In the genomic region with DNA sequence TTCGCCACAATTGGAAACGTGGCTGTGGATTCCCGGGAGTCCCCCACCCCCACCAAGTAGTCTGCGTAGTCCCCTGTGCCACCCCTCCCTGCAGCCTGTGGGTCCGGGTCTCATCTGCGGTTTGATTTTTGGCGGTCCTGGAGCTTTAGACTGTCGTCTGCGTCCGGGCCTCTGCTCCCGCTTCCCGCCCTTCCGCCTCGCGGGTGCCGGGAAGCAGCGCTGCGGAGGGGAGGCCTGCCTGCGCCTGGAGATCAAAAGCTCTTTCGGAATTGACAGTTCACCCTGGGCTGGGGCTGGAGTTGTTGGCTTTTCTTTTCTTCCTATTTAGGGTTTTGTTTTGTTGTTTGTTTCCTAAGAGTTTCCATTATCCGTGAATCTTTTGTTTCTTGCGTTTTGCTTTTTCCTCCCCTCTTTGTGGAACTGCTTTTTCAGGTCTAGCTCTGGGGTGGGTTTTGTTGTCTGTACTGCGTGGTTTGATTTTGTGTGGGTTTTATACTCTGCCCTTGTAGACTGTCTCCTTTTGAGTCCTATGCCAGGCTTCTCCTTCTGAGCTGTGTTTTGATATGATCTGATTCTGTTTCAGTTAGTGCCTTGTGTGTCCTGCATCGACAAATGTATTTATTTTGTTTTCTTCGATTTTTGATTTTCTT, we compare ENCODE assay signal across 8 mouse cellular contexts. TPM values are rescaled to one million over a fixed set of nuclear protein-coding genes. Genes with fewer than 3 reads are reported as not detected.
DNase-seq lines count a peak whose midpoint lies in the region; ATAC-seq and TF ChIP-seq lines count a peak whose summit lies in the region.

No protein-coding gene starts in this region.

- no peak for TF ChIP-seq POLR2A in spleen, adult 2 months (IDR thresholded peaks at IDR 0.05; ENCODE audit: low read depth, low read length)

- H3K27me3 ChIP-seq in spleen, adult 2 months (ENCODE audit: control insufficient read depth, insufficient read depth, low read length) = no peaks in the 10 kb centered on the region
- peaks cover 94% of the 10 kb centered on the region for H3K27me3 ChIP-seq in limb, embryonic 13.5 days
- peaks cover 36% of the 10 kb centered on the region for H3K27me3 ChIP-seq in stomach, postnatal 0 days (ENCODE audit: control insufficient read depth, insufficient read depth, low read length)

- ATAC-seq in limb, embryonic 13.5 days (ENCODE audit: low FRiP score, low read depth) = no peak
- no peak for ATAC-seq in stomach, postnatal 0 days (ENCODE audit: low FRiP score, low TSS enrichment)

- 2% methylated on average over 25 of the region's 25 CpGs for WGBS in spleen, adult 2 months
- WGBS in limb, embryonic 13.5 days = 1% methylated on average over 25 of the region's 25 CpGs
- WGBS in stomach, postnatal 0 days = under 1% methylated on average over 25 of the region's 25 CpGs

- TF ChIP-seq EP300 in stomach, postnatal 0 days (optimal IDR thresholded peaks at IDR 0.05) = no peak

- H3K9ac ChIP-seq in limb, embryonic 13.5 days = no peak overlapping the region
- H3K9ac ChIP-seq in stomach, postnatal 0 days (ENCODE audit: low read length) = no peak overlapping the region

- peak overlapping the region; percentile 36; the same call in 1 of the 2 replicates for H3K4me2 ChIP-seq in limb, embryonic 13.5 days (replicated peaks)
- no peak overlapping the region for H3K4me2 ChIP-seq in stomach, postnatal 0 days (replicated peaks; ENCODE audit: low read depth)

- H3K36me3 ChIP-seq in spleen, adult 2 months (ENCODE audit: control insufficient read depth, insufficient read depth, low read length) = 0 out of 2 replicates have a peak, but pooled peaks cover 1% of the 10 kb centered on the region
- no peaks in the 10 kb centered on the region for H3K36me3 ChIP-seq in limb, embryonic 13.5 days
- H3K36me3 ChIP-seq in stomach, postnatal 0 days (ENCODE audit: control insufficient read depth, insufficient read depth, low read length) = no peaks in the 10 kb centered on the region

- H3K4me1 ChIP-seq in spleen, adult 2 months (ENCODE audit: control insufficient read depth, insufficient read depth, insufficient read length) = peaks cover 8% of the 10 kb centered on the region; the same call in 1 of the 2 replicates
- H3K4me1 ChIP-seq in limb, embryonic 13.5 days = peaks cover 20% of the 10 kb centered on the region
- no peaks in the 10 kb centered on the region for H3K4me1 ChIP-seq in stomach, postnatal 0 days (replicated peaks; ENCODE audit: control insufficient read depth, insufficient read depth)

- peak overlapping the region; percentile 60 for H3K4me3 ChIP-seq in spleen, adult 2 months (ENCODE audit: extremely low read depth, insufficient read depth, insufficient read length)
- no peak overlapping the region; the same call in 1 of the 2 replicates for H3K4me3 ChIP-seq in limb, embryonic 13.5 days
- H3K4me3 ChIP-seq in stomach, postnatal 0 days (ENCODE audit: low read depth, low read length) = peak overlapping the region; percentile 15

- no peak for TF ChIP-seq CTCF in spleen, adult 2 months (IDR thresholded peaks at IDR 0.05; ENCODE audit: extremely low read depth, insufficient read depth, insufficient read length, insufficient replicate concordance)
- no peak for TF ChIP-seq CTCF in stomach, postnatal 0 days (IDR thresholded peaks at IDR 0.05; ENCODE audit: low read depth)

- peak; percentile 21 for DNase-seq in adrenal gland, postnatal 14 days
- no peak for DNase-seq in adrenal gland, adult 2 months
- peak in 1 of 2 experiments; percentile 29 for DNase-seq in spleen, adult 2 months (ENCODE audit: low read depth in 1 of 2, low spot score in 2 of 2)
- DNase-seq in spleen, postnatal 14 days (ENCODE audit: low spot score in 2 of 2) = no peak
- peak; percentile 19 for DNase-seq in stomach, postnatal 0 days (ENCODE audit: low spot score)
- no peak for DNase-seq in left cerebral cortex, adult 11 months (ENCODE audit: low spot score)
- DNase-seq in left cerebral cortex, adult 9 months (ENCODE audit: low spot score in 2 of 2) = no peak

- peak overlapping the region; percentile 97 for H3K27ac ChIP-seq in spleen, adult 2 months (ENCODE audit: insufficient read depth, low read length)
- no peak overlapping the region for H3K27ac ChIP-seq in limb, embryonic 13.5 days
- H3K27ac ChIP-seq in stomach, postnatal 0 days (replicated peaks) = no peak overlapping the region

- H3K9me3 ChIP-seq in limb, embryonic 13.5 days = no peaks in the 10 kb centered on the region
- H3K9me3 ChIP-seq in stomach, postnatal 0 days (ENCODE audit: control insufficient read depth, low read length) = no peaks in the 10 kb centered on the region

RNA-seq across cellular contexts. Expression of gene Pax5, which starts 1.9 kb away (rescaled TPM):
- total RNA-seq in adrenal gland, postnatal 14 days (2021) = 1.6 and 12.5 TPM in 2 replicates
- total RNA-seq in adrenal gland, adult 2 months (2021) = under 1 TPM; 0.69 to 0.86 TPM
- polyA plus RNA-seq in adrenal gland, adult 2 months (2012; rRNA removed) = 0.56 and 1.0 TPM in 2 replicates
- polyA plus RNA-seq in spleen, adult 2 months (2012; rRNA removed) = 131 and 166 TPM in 2 replicates
- not detected in 2 replicates for polyA plus RNA-seq in limb, embryonic 13.5 days (2015; fragmentation: Nextera tagmentation; extraction: Ambion mirVana)
- polyA plus RNA-seq in stomach, postnatal 0 days (2015; fragmentation: Nextera tagmentation; extraction: Ambion mirVana) = 0.07 TPM in 1 of 2 replicates, not detected in the other

RNA-seq across cellular contexts. Expression of gene Zcchc7, which starts 43.5 kb away (rescaled TPM):
- total RNA-seq in adrenal gland, postnatal 14 days (2021) = 46.8 and 51.3 TPM in 2 replicates
- total RNA-seq in adrenal gland, adult 2 months (2021) = 10 to 100 TPM; 36.4 to 50.0 TPM
- 5.0 and 5.4 TPM in 2 replicates for polyA plus RNA-seq in adrenal gland, adult 2 months (2012; rRNA removed)
- polyA plus RNA-seq in spleen, adult 2 months (2012; rRNA removed) = 10.1 and 13.3 TPM in 2 replicates
- polyA plus RNA-seq in limb, embryonic 13.5 days (2015; fragmentation: Nextera tagmentation; extraction: Ambion mirVana) = 41.5 and 47.7 TPM in 2 replicates
- polyA plus RNA-seq in stomach, postnatal 0 days (2015; fragmentation: Nextera tagmentation; extraction: Ambion mirVana) = 31.9 and 36.4 TPM in 2 replicates

Comparison
In these comparisons a context has a peak if more than half of its experiments do, and no peak if none do; other contexts are left out.
1. DNase-seq: peak in adrenal gland, postnatal 14 days (single experiment) and stomach, postnatal 0 days (single experiment); none in adrenal gland, adult 2 months (single experiment), spleen, postnatal 14 days (0 of 2), left cerebral cortex, adult 11 months (single experiment) and left cerebral cortex, adult 9 months (0 of 2).
2. RNA of gene Pax5, which starts 1.9 kb away (polyA plus RNA-seq): 131 to 166 TPM in spleen, adult 2 months; 0.56 to 1.0 TPM in adrenal gland, adult 2 months, not detected in limb, embryonic 13.5 days and 0.07 TPM in stomach, postnatal 0 days; every median in the first group is over 10 times any median in the second.